Mouse (Mus musculus): Measurements from ENCODE around the gene Ankef1. TPM values are rescaled to one million over a fixed set of nuclear protein-coding genes. Genes with fewer than 3 reads are reported as not detected.

The Ankef1 gene
- total RNA-seq, 2 experiments from 2014 or later: 2.4 to 2.7 TPM

GRCm38 (mm10) chr2:136600651-136601170 lies 99.0 kb downstream of the Ankef1 start:
- no peak for DNase-seq (ENCODE audit: low spot score in 2 of 2)

- peak in 1 of 2 experiments; percentile 18 for DNase-seq (ENCODE audit: low spot score in 2 of 2)
These were observed 99.5 kb downstream of the Ankef1 start for GRCm38 (mm10) chr2:136601206-136601605.

Other genes with a start within 250 kb of the Ankef1 start
- under 1 TPM; 0.82 to 0.87 TPM for gene Pak7, start 113.9 kb upstream of the Ankef1 start, total RNA-seq (2021)
- gene Snap25, start 211.5 kb downstream of the Ankef1 start, total RNA-seq (2021): 10 to 100 TPM; 57.9 to 70.7 TPM

Measured in adrenal gland, postnatal 4 days (tissue).